14 mouse cellular contexts compared by ENCODE assay signal in genomic region chr8:78698331-78698741, GRCm38 (mm10).
DNase-seq lines count a peak whose midpoint lies in the region; ATAC-seq lines count a peak whose summit lies in the region.
"Had no signal": no experiment of that assay in that cellular context is flagged by ENCODE, and none has a peak within 500 bp of the region (broad histone marks: within the 10 kb centered on the region; RNA-seq: fewer than 3 reads in every experiment).

No protein-coding gene starts in this region.

- H3K9me3 ChIP-seq in midbrain, embryonic 15.5 days = no peaks in the 10 kb centered on the region
- no peaks in the 10 kb centered on the region for H3K9me3 ChIP-seq in hindbrain, embryonic 13.5 days
- H3K9me3 ChIP-seq: intestine, embryonic 15.5 days; limb, embryonic 13.5 days had no signal

- DNase-seq in cerebellum, adult 8-10 months = peak; percentile 22
- DNase-seq in cerebellum, postnatal 14 days = peak; percentile 27 to 37
- DNase-seq in layer of hippocampus, adult 9-10 months (ENCODE audit: low spot score) = peak; percentile 21
- peak; percentile 33 to 37 for DNase-seq in left cerebral cortex, postnatal 36 days (ENCODE audit: low spot score in 2 of 2)
- no peak for DNase-seq in embryo, embryonic 9.5 days (ENCODE audit: extremely low spot score)
- DNase-seq: forebrain, postnatal 0 days; lung, postnatal 4 days had no signal

- intact Hi-C loops in left cerebral cortex, postnatal 36 days (cut with DNase I) = no loop called here

- ATAC-seq in midbrain, embryonic 15.5 days (replicated peaks) = no peak
- no peak for ATAC-seq in hindbrain, embryonic 13.5 days (ENCODE audit: low FRiP score)
- ATAC-seq: forebrain, postnatal 0 days; intestine, embryonic 15.5 days; midbrain, embryonic 13.5 days had no signal

- WGBS in midbrain, embryonic 15.5 days = 95% methylated on average over 14 of the region's 14 CpGs
- WGBS in hindbrain, embryonic 13.5 days = 97% methylated on average over 14 of the region's 14 CpGs

- H3K4me3 ChIP-seq in midbrain, embryonic 15.5 days = no peak overlapping the region
- no peak overlapping the region for H3K4me3 ChIP-seq in hindbrain, embryonic 13.5 days
- H3K4me3 ChIP-seq: heart, embryonic 13.5 days; intestine, embryonic 15.5 days; limb, embryonic 13.5 days; midbrain, embryonic 13.5 days had no signal

- no peaks in the 10 kb centered on the region for H3K27me3 ChIP-seq in midbrain, embryonic 15.5 days (replicated peaks)
- H3K27me3 ChIP-seq in hindbrain, embryonic 13.5 days = no peaks in the 10 kb centered on the region
- H3K27me3 ChIP-seq: heart, embryonic 13.5 days; intestine, embryonic 15.5 days; limb, embryonic 13.5 days; midbrain, embryonic 13.5 days had no signal

- no peak overlapping the region for H3K9ac ChIP-seq in midbrain, embryonic 15.5 days
- no peak overlapping the region for H3K9ac ChIP-seq in hindbrain, embryonic 13.5 days
- H3K9ac ChIP-seq: forebrain, postnatal 0 days; heart, embryonic 13.5 days; intestine, embryonic 15.5 days; limb, embryonic 13.5 days; midbrain, embryonic 13.5 days had no signal

- H3K36me3 ChIP-seq in midbrain, embryonic 15.5 days (replicated peaks) = 0 out of 2 replicates have a peak, but pooled peaks cover 3% of the 10 kb centered on the region
- H3K36me3 ChIP-seq in hindbrain, embryonic 13.5 days = peaks cover 22% of the 10 kb centered on the region

- no peak overlapping the region for H3K27ac ChIP-seq in midbrain, embryonic 15.5 days
- H3K27ac ChIP-seq in hindbrain, embryonic 13.5 days = no peak overlapping the region
- H3K27ac ChIP-seq: heart, embryonic 13.5 days; intestine, embryonic 15.5 days; kidney, postnatal 0 days; limb, embryonic 13.5 days; midbrain, embryonic 13.5 days had no signal

- no peak overlapping the region for H3K4me2 ChIP-seq in midbrain, embryonic 15.5 days
- H3K4me2 ChIP-seq in hindbrain, embryonic 13.5 days = no peak overlapping the region
- H3K4me2 ChIP-seq: heart, embryonic 13.5 days; intestine, embryonic 15.5 days; limb, embryonic 13.5 days; midbrain, embryonic 13.5 days had no signal

- peaks cover 3% of the 10 kb centered on the region for H3K4me1 ChIP-seq in midbrain, embryonic 15.5 days
- peaks cover 4% of the 10 kb centered on the region for H3K4me1 ChIP-seq in hindbrain, embryonic 13.5 days (replicated peaks)
- H3K4me1 ChIP-seq: heart, embryonic 13.5 days; intestine, embryonic 15.5 days; limb, embryonic 13.5 days had no signal
